Mouse (Mus musculus): ENCODE results near the gene Klf6.

Klf6 gene

DNA sequence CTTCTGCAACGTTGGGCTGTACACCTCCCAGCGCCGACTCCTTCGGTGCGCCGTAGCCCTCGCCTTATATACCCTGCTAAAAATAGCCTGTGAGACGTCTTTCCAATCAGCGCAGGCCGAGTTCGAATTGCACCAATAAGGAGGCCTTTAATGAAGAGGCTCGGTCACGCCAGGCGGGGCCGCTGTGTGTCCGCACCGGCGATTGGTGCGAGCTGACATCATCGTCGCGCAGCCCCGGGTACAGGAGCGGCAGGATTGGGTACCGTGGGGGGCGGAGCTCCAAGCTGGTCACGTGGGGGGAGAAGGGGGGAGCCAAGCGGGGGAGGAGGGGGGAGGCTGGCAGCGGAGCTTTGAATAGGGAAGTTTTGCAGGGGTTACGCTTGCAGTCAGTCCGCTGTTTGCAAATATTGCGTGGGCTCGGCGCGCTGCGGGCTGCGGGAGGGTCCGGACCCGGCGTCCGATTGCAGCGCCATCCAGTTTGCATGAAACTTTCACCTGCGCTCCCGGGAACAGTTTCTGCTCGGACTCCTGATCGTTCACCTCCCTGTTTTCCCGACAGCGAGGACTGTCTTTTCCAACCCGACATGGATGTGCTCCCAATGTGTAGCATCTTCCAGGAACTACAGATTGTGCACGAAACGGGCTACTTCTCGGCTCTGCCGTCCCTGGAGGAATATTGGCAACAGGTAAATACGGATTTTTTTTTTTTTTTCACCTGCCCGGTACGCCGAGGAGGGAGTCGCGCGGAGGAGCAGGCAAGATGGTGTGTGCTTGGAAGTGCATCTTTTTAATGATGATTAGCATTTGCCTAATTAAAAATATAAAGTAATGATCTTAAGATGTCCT lies at the start of gene Klf6:
TSS of gene Klf6 (plus strand) at position 326 of the 846 bp plus-strand sequence.
- peak; percentile 99 to 100 for DNase-seq (ENCODE audit: low spot score in 2 of 2)

DNA sequence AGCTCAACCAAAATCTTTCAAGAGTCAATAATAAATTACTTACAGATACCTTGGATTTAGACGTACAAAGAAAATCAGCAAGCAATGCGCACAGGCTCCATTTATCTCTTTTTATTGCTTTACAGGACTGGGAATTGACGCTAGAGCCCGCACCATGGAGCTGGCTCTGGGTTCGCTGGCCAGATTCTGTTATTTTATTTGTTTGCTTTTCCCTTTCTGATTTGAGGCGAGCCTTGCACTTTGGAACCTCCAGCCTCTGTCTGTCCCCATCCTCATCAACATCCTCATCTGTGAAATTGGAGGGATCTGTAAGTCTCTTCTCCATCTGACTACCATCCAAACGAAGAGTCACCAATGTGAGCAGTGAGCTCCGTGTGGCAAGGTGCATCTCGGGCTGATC lies 47.8 kb upstream of the Klf6 start:
- no peak for DNase-seq (ENCODE audit: low spot score in 2 of 2)

DNA sequence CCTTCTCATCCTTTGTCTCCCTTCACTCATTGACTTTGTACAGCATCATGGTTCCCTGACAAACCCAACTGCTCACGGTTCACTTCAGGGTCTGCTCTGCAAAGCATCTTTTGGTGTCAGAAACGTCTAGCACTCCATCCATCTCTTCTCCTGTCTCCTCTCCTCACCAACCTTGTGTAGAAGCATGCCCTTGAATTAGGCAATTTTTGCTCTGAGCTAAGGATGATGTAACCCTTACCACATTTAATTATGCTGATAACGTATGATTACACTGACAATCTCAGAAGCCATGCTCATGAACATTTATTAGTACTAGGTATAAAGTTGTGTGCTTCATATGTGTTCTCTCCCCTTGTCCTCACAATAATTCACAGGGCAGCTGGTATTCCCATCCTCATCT lies 44.0 kb upstream of the Klf6 start:
- DNase-seq (ENCODE audit: low spot score in 2 of 2) = no peak

- no peak for DNase-seq (ENCODE audit: low spot score in 2 of 2)
Measured at GRCm38 (mm10) chr13:5819173-5819572, 42.1 kb upstream of the Klf6 start.

- DNase-seq (ENCODE audit: low spot score in 2 of 2) = no peak
Measured at GRCm38 (mm10) chr13:5822586-5822985, 38.7 kb upstream of the Klf6 start.

GRCm38 (mm10) chr13:5823150-5823549 lies 38.1 kb upstream of the Klf6 start:
- no peak for DNase-seq (ENCODE audit: low spot score in 2 of 2)

DNA sequence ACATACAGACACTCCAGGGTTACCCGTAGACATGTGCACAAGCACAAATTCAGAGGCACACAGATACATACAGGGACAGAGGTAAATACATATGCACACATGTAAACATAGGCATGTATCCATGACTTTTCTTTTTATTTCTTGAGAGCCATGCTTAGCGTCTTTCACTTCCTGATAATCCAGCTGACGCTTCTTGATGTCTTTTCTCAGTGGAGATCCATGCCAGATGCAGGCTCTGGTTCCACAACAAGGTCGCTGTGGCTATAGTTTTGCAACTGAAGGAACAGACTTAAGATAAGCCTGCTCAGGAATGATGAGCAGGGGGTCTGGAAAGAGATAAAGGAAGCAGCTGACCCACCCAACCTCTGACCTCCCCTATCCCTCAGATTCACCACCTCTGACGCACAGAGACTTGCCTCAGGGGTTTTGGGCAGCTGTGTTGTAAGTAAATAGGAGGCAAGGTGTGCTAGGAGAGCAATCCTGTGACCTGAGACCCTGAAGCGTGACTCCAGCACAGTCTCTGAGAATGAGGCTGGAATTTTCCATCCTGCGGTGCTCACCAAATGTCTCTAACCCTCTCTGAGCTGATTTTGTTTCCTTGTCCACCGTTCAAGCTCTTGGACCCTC lies 37.0 kb upstream of the Klf6 start:
- DNase-seq (ENCODE audit: low spot score in 2 of 2) = no peak

DNA sequence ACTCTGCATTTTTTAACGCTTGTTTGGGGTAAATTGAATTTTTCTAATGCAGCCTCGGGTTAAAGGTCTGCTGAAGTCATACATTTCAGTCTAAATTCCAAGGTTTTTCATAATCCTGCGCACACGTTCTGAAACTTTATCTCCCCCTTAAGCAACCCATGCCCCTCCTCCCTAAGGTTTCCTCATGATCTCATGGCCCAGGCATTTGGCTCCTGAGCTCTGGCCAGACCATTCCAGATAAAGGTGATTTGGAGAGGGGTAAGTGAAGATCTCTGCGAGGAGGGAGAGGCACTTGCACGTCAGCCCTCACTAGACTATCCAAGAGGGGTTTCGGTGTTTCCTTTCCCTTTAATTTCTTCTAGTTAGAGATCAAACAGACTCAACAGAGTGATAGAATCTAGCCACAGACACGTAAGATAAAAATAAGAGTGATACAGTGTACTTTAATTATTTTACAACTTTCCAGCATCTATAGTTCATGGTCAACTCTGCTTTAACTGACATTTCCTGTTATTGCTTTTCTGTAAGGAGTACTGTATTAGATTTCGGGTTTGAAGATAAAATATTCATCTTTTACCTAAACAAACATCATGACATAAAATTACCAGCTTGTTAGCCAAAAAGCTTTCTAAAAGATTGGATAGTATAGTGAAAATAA lies 35.0 kb upstream of the Klf6 start:
- no peak for DNase-seq (ENCODE audit: low spot score in 2 of 2)

DNA sequence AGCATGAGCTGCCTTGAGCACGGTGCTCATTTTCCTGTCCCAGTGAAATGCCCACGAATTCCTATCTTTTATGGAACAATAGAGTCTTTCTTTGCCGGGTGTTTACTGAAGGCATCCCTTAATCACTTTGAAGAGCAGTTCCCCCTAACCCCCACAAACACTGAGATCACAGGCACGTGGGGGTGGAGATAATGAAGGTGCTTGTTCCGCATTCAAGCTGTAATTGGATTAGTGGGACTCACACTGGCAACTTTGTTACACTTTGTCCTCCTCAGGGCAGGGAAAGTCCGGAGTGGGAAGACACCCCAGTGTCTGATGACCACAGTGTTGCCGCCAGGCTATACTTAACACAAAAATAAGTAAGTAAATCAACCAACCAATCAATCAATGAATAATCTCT lies 29.3 kb upstream of the Klf6 start:
- no peak for DNase-seq (ENCODE audit: low spot score in 2 of 2)

DNA sequence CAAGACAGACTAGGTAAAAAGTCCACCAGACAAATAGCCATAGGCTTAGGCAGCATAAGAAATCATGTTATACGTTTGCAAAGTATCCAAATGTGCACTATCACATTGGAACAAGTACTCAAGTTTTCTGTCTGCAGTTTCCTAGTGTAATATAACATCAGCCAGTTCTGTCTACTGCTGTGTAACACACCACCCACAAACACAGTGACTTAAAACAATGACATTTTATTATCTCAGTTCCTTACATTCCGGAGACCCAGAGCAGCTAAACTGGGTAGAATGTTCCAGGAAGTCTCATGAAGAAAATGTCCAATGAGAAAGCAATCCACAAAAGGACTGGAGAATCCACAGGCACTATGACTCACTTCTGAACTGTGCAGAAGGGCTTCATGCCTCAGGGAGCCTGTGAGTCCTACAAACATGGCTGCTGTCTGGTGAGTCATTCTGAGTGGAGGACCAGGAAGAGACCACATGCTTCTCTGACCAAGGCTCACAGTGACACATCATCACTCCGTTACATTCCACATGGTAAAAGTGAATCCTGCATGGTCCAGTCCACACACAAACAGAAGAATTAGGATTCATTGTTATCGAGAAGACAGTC lies 24.0 kb upstream of the Klf6 start:
- DNase-seq (ENCODE audit: low spot score in 2 of 2) = no peak

GRCm38 (mm10) chr13:5841418-5841817 lies 19.9 kb upstream of the Klf6 start:
- no peak for DNase-seq (ENCODE audit: low spot score in 2 of 2)

DNA sequence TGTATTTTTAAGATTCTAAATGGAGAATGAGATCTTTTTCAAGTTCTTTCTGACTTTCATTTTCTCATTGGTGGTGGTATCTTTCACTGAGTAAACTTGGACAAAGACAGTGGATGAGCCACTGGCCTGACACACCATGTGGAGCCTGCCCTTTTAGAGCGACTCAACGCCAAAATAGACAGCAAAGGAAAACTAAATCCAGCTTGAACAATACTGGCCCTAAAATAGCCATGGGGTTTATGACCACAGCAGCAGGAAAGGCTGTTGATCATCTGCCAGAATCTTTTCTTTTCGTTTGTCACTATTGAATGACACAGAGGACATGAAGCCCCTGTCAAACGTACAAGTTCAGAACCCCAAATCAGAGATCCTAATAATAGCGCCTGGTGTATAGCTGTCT lies 18.4 kb upstream of the Klf6 start:
- no peak for DNase-seq (ENCODE audit: low spot score in 2 of 2)

DNA sequence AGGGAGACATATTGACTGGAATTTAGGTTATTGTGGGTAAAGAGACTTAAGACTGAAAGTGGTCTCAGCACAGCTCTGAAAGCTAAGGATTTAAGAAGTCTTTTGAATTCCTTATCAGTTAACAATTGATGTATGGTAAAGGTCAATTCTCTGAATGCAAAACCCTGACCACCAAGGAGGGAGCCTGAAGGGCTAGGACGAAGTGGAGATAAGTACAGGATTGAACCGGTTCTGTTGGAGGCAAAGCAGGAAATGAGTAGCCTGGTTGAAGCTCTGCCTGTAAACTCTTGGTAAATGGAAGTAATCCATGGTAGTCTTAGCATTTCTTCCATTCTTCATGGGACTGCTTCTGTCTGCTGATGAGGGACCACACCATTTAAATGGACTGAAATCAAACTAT lies 17.5 kb upstream of the Klf6 start:
- DNase-seq (ENCODE audit: low spot score in 2 of 2) = no peak

- no peak for DNase-seq (ENCODE audit: low spot score in 2 of 2)
Measured at GRCm38 (mm10) chr13:5844338-5844737, 16.9 kb upstream of the Klf6 start.

DNA sequence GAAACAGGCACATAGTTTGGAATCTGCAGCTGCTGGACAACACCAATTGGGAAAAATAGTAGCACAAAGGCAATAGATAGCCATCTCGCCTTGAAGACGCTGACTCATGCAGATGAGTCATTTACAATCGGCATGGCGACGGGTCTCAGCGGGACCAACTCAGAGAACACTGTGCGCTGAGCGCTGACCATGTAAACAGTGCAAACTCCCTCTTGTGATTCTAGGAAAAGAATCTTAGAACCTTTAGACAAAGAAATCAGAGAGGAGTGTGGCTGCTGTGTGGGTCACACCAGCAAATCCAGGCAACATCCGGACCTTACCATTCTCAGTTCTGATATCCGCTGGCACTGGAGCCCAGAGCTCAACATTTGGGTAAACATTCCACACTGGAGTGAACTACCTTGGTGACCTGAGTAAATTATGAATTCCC lies 16.1 kb upstream of the Klf6 start:
- DNase-seq (ENCODE audit: low spot score in 2 of 2) = no peak

GRCm38 (mm10) chr13:5845605-5846004 lies 15.7 kb upstream of the Klf6 start:
- no peak for DNase-seq (ENCODE audit: low spot score in 2 of 2)

DNA sequence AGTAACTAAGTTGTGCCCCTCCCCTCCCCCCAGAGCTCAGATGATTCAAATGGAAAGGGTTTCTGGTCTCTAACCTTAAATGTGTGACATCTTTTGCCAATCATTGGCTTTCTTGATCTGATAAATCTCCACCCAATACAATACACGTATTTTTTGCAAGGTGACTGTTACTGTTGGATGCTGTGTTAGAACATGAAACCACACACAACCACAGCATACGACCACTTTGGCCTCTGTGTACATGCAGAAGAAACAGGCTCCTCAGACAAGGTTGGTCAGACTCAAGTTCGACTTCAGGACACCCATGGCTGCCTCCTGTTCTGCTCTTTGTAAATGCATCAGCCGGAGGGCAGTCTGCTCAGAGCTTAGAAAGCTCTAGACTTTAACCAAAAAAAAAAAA lies 14.4 kb upstream of the Klf6 start:
- DNase-seq (ENCODE audit: low spot score in 2 of 2) = no peak

DNA sequence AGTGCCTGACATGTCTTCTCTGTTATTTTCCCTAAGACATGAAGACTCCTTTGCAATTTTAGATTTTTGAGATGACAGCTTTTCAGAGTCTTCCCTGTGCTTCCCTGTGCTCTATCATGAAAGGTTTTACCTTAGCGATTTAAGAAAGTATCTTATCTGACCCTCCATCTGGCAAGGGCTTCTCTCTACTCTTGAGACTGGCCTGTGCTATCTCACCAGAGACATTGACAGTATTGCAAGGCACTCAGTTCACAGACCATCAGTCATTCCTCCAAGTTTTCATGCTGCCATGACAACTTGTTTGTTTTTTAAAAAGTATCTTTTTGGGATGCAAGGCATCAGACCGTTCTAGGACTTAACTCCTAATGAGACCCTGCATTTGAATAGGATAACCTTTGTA lies 13.5 kb upstream of the Klf6 start:
- no peak for DNase-seq (ENCODE audit: low spot score in 2 of 2)

GRCm38 (mm10) chr13:5860651-5861156 lies 578 bp upstream of the Klf6 start:
- DNase-seq (ENCODE audit: low spot score in 2 of 2) = no peak

GRCm38 (mm10) chr13:5862003-5862625 lies 832 bp downstream of the Klf6 start:
- no peak for DNase-seq (ENCODE audit: low spot score in 2 of 2)

DNA sequence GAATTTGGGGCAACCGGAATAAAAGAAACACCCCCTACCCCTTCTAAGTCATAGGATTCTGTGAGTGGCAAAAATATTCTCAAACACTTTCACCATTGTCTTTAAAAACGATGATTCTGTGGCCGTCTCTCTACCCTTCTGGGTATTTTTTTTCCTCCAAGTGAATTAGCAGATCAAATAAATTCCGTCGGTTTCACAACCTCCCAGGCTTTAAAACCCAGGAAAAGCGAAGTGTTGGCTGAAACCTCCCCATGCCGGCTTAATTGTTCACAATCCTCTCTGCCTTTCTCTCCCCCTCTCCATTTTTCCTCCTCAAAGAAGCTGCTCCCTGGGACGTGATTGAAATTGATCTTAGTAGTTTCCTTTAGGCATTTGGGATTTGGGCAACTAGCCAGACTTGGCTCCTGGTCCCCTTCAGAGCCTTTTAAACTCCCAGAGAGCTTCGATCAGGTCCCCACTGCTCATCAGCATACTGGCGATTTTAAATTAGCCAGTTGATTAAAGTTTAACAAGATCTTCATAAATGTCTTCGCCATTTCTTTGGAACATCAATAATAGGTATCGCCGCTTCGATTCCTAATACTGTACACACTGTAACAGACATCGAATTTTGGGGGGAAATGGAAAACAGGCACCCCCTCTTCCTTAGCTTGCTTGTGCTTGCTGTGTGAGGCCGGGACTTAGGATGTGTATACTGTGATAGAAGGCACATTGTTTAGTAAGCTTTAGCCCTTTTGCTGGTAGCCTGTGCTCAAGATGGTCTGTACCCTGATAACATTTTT lies 1.5 kb downstream of the Klf6 start:
- no peak for DNase-seq (ENCODE audit: low spot score in 2 of 2)

All from urinary bladder, postnatal 4 days (tissue).